Mouse (Mus musculus): ENCODE results near the gene Dhrs9. TPM values are rescaled to one million over a fixed set of nuclear protein-coding genes. Genes with fewer than 3 reads are reported as not detected.
"Not testable (repeated sequence)": the region's sequence is repeated elsewhere in the genome, so short reads cannot be mapped to it uniquely, and the experiment has no call there.

Dhrs9 gene
- 5.0 and 11.0 TPM in 2 replicates for total RNA-seq (2021)
- long read RNA-seq, experiment 1, full-length matches to known transcripts, result 1 of 1 reads
- long read RNA-seq, experiment 1, partial matches to known transcripts, result 0 of 1 reads
- long read RNA-seq, experiment 1, other reads (novel, unspliced or antisense), result 0 of 1 reads
- long read RNA-seq, experiment 2, full-length matches to known transcripts, result 1 of 4 reads
- long read RNA-seq, experiment 2, partial matches to known transcripts, result 1 of 4 reads
- long read RNA-seq, experiment 2, other reads (novel, unspliced or antisense), result 2 of 4 reads

DNA sequence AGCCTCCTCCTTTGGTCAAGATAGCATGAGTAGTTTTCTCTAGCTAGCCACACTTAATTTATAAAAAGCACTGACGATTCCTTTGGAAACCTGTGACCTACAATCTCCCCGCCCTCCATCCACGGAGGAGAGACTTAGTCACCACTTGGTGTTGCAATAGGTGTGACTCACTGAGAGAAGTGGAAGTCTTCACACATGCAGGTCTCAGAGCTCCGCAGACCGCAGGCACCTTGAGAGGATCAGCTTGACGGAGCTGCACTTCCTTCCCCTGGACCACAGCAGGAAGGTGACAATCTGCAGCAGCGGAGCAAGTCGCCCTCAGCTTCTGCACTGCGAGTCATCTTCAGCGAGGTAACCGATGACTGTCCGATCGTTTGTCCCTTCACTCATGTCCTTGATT is at the start of gene Dhrs9:
Dhrs9 (plus strand) TSS at position 165 of the 400 bp plus-strand sequence.
- peak; percentile 51 for DNase-seq

DNA sequence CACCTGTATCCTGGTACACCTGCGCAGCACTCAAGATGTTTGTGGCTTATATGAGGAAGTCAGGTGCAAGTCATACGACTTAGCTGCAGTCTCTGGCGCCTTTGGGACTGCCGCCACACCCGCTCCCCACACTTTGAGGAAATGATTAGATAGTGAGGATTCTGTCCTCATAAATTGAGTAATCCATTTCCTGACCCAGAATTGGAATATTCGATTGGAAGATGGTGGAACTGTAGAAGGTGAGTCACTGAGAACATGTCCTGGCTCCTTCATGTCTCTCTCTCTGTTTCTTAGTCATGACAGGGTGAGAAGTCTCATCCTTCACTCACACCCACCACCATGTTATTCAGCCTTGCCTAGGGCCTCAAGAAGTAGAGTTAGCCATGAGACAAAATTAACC is 48.7 kb upstream of the Dhrs9 start:
- not testable (repeated sequence) for DNase-seq

DNA sequence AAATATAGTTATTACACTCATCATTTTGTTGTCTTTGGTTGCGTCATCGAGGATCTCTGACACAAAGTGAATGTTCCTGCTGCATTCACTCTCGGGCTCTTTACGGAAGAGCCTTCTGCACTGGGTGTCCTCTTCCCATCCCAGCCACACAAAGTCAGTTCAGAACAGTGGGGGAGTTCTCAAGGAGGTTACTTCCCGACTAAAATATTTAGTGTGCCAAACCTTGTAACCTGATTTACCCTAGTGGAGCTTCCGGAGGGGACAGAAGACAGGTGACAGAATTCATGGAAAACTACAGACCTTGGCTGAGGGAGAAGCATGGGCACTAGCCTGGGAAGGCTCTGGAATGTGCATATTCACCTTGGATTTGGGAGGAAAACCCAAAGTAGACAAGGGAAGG is 38.7 kb upstream of the Dhrs9 start:
- no peak for DNase-seq

GRCm38 (mm10) chr2:69342496-69343221 is 37.6 kb upstream of the Dhrs9 start, which contains the start of gene Abcb11:
Gene Abcb11 (minus strand): TSS chr2:69342616.
- no peak for DNase-seq

DNA sequence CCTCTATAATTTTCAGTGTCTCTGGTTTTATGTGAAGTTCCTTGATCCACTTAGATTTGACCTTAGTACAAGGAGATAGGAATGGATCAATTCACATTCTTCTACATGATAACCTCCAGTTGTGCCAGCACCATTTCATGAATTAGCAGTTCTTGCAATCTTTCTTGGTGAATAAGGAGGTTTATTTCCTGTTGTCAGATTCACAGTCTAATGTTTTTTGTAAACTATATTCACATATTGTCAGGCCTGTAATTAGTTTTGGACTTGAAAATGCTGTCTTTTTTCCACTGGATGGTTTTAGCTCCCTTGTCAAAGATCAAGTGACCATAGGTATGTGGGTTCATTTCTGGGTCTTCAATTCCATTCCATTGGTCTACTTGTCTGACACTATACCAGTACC is 24.8 kb upstream of the Dhrs9 start:
- DNase-seq, result not testable (repeated sequence)

GRCm38 (mm10) chr2:69364831-69365230 is 15.4 kb upstream of the Dhrs9 start:
- peak; percentile 20 for DNase-seq

DNA sequence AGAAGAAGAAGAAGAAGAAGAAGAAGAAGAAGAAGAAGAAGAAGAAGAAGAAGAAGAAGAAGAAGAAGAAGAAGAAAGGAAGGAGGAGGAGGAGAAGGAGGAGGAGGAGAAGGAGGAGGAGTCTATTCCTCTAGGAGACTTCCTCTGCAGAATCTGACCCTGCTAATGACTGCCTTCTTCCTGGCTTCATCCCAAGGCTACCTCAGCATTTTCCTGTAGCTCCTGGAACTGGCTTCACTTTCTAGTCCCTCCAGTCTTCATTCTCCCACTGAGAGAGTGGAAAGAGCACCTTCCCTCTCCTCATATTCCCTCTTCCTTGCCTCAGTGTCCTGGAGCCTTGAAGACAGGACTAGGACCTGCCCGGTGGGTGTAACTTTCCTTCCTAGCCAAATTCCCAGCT is 15.0 kb upstream of the Dhrs9 start:
- no peak for DNase-seq

GRCm38 (mm10) chr2:69376780-69377179 is 3.5 kb upstream of the Dhrs9 start:
- no peak for DNase-seq

- no peak for DNase-seq
These were observed 444 bp upstream of the Dhrs9 start for GRCm38 (mm10) chr2:69379801-69380200.

GRCm38 (mm10) chr2:69381740-69382139 is 1.5 kb downstream of the Dhrs9 start:
- no peak for DNase-seq

- DNase-seq, result no peak
These were observed 2.6 kb downstream of the Dhrs9 start for GRCm38 (mm10) chr2:69382838-69383237.

DNA sequence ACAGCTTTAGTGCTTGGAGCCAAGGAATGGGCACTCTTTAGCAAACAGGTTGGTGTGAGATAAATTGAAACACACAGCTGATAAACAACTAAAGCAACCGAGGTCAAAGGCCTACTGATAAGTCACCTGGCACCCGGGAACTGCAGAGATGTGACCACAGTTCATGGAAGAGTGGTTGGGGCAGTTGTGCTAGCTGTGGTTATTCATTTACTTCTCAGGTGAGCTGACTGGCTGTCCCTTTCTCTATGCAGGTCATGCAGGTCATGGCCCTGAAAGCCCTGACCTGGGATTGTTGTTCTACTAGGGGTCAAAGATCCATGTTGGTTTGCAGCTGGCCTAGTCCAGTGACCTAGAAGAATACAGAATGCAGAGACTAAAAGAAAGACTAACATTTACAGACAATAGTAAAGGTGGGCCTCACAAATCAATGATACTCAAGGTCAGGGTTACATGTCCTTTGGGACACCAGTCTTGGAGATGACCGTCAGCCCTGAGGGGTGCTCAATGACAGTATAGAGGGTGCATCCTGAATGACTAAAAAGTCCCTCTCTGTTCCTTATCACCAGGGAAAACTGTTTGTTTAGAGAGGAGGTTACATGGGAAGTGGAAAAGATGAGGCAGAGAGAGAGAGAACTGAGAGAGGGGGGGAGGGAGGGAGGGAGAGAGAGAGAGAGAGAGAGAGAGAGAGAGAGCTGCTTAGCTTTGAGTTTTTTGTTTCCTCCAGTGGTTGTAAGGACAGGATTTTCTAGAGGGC is 6.0 kb downstream of the Dhrs9 start:
- DNase-seq, result no peak

- DNase-seq, result no peak
These were observed 13.7 kb downstream of the Dhrs9 start for GRCm38 (mm10) chr2:69393947-69394346.

DNA sequence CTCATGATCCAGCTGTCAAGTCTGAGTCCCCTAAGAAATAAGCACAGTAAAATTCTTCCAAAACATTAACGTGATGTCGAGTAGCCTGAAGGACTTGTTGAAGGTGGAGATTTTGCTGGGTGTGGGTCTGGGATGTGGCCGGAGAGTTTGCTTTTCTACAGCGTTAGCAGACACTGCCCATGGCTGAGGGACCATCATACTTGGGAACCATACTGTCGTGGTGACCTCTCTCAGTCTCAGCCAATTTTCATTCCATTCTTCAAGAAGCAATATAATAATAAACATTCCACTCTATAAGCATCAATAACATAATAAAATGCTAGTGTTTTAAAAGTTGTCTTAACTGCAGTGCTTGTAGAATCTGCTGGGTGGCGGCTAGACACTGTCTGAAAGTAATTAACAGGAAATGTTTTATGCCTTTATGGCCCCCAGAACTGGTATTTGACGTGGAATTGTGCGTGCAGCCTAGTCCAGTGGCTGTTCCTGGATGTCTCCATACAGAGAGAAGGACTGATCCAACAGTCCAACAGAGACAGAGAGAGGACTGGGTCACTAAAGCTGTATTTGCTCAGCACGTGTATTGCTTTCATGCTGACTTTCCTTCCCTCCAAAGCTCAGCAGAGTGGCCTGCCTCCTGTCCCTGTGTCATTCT is 15.5 kb downstream of the Dhrs9 start:
- DNase-seq, result no peak

DNA sequence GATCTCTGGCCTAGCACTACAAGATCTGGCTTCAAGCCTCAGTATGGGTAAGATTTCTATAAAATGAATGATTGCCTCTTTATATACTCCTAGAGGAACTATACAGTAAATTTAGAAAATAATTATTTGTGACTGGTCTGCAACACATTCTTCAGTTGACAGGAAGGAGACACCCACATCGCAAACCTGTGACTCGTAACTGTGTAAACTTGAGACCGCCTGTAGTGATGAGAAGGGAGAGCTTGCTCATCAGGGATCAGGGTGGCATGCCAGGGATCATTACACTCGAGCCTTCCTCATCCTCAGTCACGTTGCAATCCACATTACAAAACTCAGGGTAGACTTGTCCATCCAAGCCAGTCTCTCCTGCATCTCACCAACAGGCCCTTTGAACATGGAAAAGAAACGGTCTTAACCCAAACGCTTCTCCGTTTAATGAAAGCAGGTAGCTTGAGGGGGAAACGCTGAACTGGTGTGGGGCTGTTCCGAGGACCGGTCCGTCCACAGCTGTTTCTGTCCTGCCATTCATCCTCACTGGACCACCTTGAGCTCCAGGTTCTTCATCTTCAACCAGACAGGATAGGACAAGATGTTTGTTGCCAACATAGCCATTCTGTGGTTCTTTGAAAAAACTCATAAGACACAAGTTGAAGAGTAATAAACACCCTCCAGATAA is 16.7 kb downstream of the Dhrs9 start:
- no peak for DNase-seq

- peak; percentile 11 for DNase-seq
These were observed 20.8 kb downstream of the Dhrs9 start for GRCm38 (mm10) chr2:69400866-69401604.

DNA sequence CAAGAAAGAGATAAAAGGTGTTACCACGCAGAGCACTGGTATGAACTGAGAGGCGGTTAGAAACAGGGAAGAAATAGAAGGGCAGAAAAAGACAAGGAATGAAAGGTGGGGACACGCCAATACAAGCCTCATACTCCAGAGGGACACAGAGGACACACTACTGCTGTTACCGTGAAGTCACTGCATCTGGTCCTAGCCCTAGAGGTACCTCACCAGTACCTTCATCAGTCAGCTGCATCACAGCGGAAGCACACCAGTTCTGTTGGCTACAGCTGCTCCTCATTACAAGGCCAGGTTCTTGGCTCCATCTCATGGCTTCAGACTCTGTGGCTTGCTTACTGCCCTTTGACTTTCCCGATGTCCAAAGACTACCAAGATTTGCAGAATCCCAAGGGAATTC is 21.6 kb downstream of the Dhrs9 start:
- no peak for DNase-seq

GRCm38 (mm10) chr2:69402309-69402708 is 22.1 kb downstream of the Dhrs9 start:
- no peak for DNase-seq

DNA sequence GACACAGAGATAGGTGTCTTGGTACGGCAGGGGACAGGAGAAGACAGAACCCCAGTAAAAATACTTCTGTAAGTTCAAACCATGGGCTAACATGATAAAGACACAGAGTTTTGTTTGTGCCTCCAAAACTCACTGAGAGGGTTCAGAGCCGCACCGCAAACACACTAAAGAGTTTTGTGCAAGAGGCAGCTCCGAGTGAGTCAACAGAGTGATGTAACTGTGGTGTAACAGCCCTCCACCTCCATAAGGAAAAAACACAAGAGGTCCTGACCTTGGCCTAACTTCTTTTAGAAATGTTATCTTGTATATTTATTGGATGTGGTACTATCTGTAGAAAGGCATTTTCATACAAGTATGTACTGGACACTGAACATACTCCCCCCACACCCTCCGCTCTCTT is 25.4 kb downstream of the Dhrs9 start:
- peak; percentile 10 for DNase-seq

- DNase-seq, result no peak
These were observed 34.3 kb downstream of the Dhrs9 start for GRCm38 (mm10) chr2:69414539-69414938.

DNA sequence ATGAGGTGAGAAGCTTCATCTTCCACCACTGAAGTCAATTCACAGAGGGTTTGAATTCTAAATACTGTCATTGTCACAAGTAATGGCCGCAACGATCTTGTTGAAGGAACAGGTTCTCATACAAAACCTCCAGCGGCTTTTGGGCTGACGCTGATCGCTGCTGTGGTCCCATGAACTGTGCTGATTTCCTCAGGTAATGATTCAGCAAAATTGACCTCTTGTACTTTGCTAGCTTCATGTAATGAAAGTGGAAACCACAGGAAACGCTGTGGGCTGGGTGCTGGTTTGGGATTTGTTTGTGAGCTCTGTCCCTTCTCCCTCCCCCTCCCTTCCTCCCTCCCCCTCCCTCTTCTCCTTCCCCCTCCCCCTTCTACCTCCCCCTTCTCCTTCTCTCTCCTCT is 34.8 kb downstream of the Dhrs9 start:
- DNase-seq, result no peak
